Mouse (Mus musculus) cerebellum, postnatal 14 days (tissue): Measurements from ENCODE around the gene Rps27l.
"Not testable (repeated sequence)": the region's sequence is repeated elsewhere in the genome, so short reads cannot be mapped to it uniquely, and the experiment has no call there.

Source experiments
- DNase-seq, 2 experiments: peaks; one replicate each; pipeline ENCODE4 v3.0.0; 2021; ENCODE audit warnings: mixed read lengths in 2 of 2

The Rps27l gene

GRCm38 (mm10) chr9:66945647-66946641 is at the start of gene Rps27l:
TSS of gene Rps27l (plus strand) at chr9:66946086.
- DNase-seq: peak; percentile 96

- DNase-seq: no peak
Observed at GRCm38 (mm10) chr9:66896951-66897350, 48.9 kb upstream of the Rps27l start.

GRCm38 (mm10) chr9:66897851-66898250 is 48.0 kb upstream of the Rps27l start:
- no peak for DNase-seq

- no peak for DNase-seq
Observed at GRCm38 (mm10) chr9:66899072-66899471, 46.8 kb upstream of the Rps27l start.

- no peak for DNase-seq
Observed at GRCm38 (mm10) chr9:66899526-66899925, 46.4 kb upstream of the Rps27l start.

GRCm38 (mm10) chr9:66905990-66906389 is 39.9 kb upstream of the Rps27l start:
- DNase-seq: no peak

GRCm38 (mm10) chr9:66907126-66907525 is 38.8 kb upstream of the Rps27l start:
- no peak for DNase-seq

- no peak for DNase-seq
Observed at GRCm38 (mm10) chr9:66907746-66908397, 38.0 kb upstream of the Rps27l start.

GRCm38 (mm10) chr9:66909922-66910321 is 36.0 kb upstream of the Rps27l start:
- no peak for DNase-seq

- DNase-seq: no peak
Observed at GRCm38 (mm10) chr9:66910677-66911076, 35.2 kb upstream of the Rps27l start.

GRCm38 (mm10) chr9:66912304-66912703 is 33.6 kb upstream of the Rps27l start:
- no peak for DNase-seq

GRCm38 (mm10) chr9:66913254-66913934 is 32.5 kb upstream of the Rps27l start:
- DNase-seq: not testable (repeated sequence)

- DNase-seq: no peak
Observed at GRCm38 (mm10) chr9:66914540-66914939, 31.3 kb upstream of the Rps27l start.

- no peak for DNase-seq
Observed at GRCm38 (mm10) chr9:66915401-66915800, 30.5 kb upstream of the Rps27l start.

GRCm38 (mm10) chr9:66915869-66916785 is 29.8 kb upstream of the Rps27l start:
- DNase-seq: no peak

- no peak for DNase-seq
Observed at GRCm38 (mm10) chr9:66917216-66917891, 28.5 kb upstream of the Rps27l start.

GRCm38 (mm10) chr9:66917892-66918255 is 28.0 kb upstream of the Rps27l start:
- no peak for DNase-seq

- DNase-seq: no peak
Observed at GRCm38 (mm10) chr9:66918672-66919330, 27.1 kb upstream of the Rps27l start.

GRCm38 (mm10) chr9:66919382-66919971 is 26.4 kb upstream of the Rps27l start, which contains the start of gene Rab8b:
TSS of gene Rab8b (minus strand) at chr9:66919687.
- peak; percentile 98 to 99 for DNase-seq

GRCm38 (mm10) chr9:66919981-66920380 is 25.9 kb upstream of the Rps27l start:
- DNase-seq: peak in 1 of 2 experiments; percentile 29
